Mouse (Mus musculus): Measurements from ENCODE around the gene Slc25a19. TPM values are rescaled to one million over a fixed set of nuclear protein-coding genes. Genes with fewer than 3 reads are reported as not detected.

Slc25a19 gene
- polyA plus RNA-seq, 1 experiment from 2014 or later = 27.8 TPM

- H3K27me3 ChIP-seq (ENCODE audit: low read depth, poor library complexity, severe bottlenecking) = no peaks in the 10 kb centered on the region
- H3K9me3 ChIP-seq (replicated peaks) = no peaks in the 10 kb centered on the region
- H3K4me3 ChIP-seq = peak overlapping the region; percentile 72
- no peak for DNase-seq (ENCODE audit: low spot score)
- H3K4me1 ChIP-seq = peaks cover 21% of the 10 kb centered on the region
- H3K27ac ChIP-seq = peak overlapping the region; percentile 86
- peaks cover 50% of the 10 kb centered on the region for H3K36me3 ChIP-seq
- 3% methylated on average over 13 of the region's 13 CpGs for WGBS
Observed at GRCm38 (mm10) chr11:115612059-115612409, 16.1 kb downstream of the Slc25a19 start.

GRCm38 (mm10) chr11:115611173-115611572, 16.9 kb downstream of the Slc25a19 start:
- Histone ChIP-seq H3K9me3 (replicated peaks) (no peaks in the 10 kb centered on the region), H3K27ac (no peak overlapping the region), H3K4me1 (peaks cover 21% of the 10 kb centered on the region), H3K4me3 (no peak overlapping the region), H3K36me3 (peaks cover 55% of the 10 kb centered on the region), H3K27me3 (ENCODE audit: low read depth, poor library complexity, severe bottlenecking) (no peaks in the 10 kb centered on the region)
- 65% methylated on average over 6 of the region's 6 CpGs for WGBS
- no peak for DNase-seq (ENCODE audit: low spot score)

DNA sequence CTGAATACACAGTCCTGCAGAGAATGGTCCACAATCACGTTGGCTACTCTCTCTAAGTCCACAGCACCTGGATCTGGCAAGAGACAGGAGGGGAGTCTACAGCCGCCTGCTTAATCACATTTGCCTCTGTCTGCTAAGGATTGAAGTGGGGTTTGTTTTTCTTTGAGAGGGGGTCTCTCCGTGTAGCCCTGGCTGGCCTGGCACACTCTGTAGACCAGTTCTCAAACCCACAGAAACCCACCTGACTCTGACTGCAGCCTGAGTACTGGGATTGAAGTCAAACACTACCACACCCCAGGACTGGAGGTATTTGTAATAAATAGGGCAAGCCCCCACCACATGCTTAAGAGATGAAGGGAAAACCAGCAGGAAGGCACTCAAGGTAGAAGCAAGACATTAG, 18.5 kb downstream of the Slc25a19 start:
- no peak for DNase-seq (ENCODE audit: low spot score)
- no peak overlapping the region for H3K27ac ChIP-seq

GRCm38 (mm10) chr11:115608421-115609399, 19.4 kb downstream of the Slc25a19 start:
- DNase-seq (ENCODE audit: low spot score) = no peak
- H3K9me3 ChIP-seq (replicated peaks) = no peaks in the 10 kb centered on the region
- H3K27ac ChIP-seq = no peak overlapping the region
- 87% methylated on average over 23 of the region's 23 CpGs for WGBS
- peaks cover 51% of the 10 kb centered on the region for H3K36me3 ChIP-seq
- peaks cover 29% of the 10 kb centered on the region for H3K4me1 ChIP-seq
- peak overlapping the region; percentile 9; the same call in 1 of the 2 replicates for H3K4me3 ChIP-seq
- no peaks in the 10 kb centered on the region for H3K27me3 ChIP-seq (ENCODE audit: low read depth, poor library complexity, severe bottlenecking)

More for the DNA sequence above, 18.5 kb downstream of the Slc25a19 start:
- H3K4me1 ChIP-seq = peaks cover 29% of the 10 kb centered on the region
- 75% methylated on average over 3 of the region's 3 CpGs for WGBS
- H3K9me3 ChIP-seq (replicated peaks) = no peaks in the 10 kb centered on the region
- H3K27me3 ChIP-seq (ENCODE audit: low read depth, poor library complexity, severe bottlenecking) = no peaks in the 10 kb centered on the region
- H3K4me3 ChIP-seq = no peak overlapping the region
- peaks cover 52% of the 10 kb centered on the region for H3K36me3 ChIP-seq

GRCm38 (mm10) chr11:115606733-115607132, 21.4 kb downstream of the Slc25a19 start:
- Histone ChIP-seq H3K27me3 (ENCODE audit: low read depth, poor library complexity, severe bottlenecking) (no peaks in the 10 kb centered on the region), H3K4me3 (no peak overlapping the region), H3K9me3 (replicated peaks) (no peaks in the 10 kb centered on the region), H3K4me1 (peaks cover 27% of the 10 kb centered on the region), H3K27ac (no peak overlapping the region), H3K36me3 (peaks cover 57% of the 10 kb centered on the region)
- DNase-seq (ENCODE audit: low spot score) = no peak
- WGBS = 97% methylated on average over 18 of the region's 18 CpGs

- Histone ChIP-seq H3K36me3 (peaks cover 67% of the 10 kb centered on the region), H3K4me1 (peaks cover 23% of the 10 kb centered on the region), H3K27me3 (ENCODE audit: low read depth, poor library complexity, severe bottlenecking) (no peaks in the 10 kb centered on the region), H3K9me3 (replicated peaks) (no peaks in the 10 kb centered on the region), H3K4me3 (peak overlapping the region; percentile 100), H3K27ac (peak overlapping the region; percentile 99)
- no peak for DNase-seq (ENCODE audit: low spot score)
- WGBS = under 1% methylated on average over 26 of the region's 26 CpGs
Observed at GRCm38 (mm10) chr11:115604304-115604696, 23.8 kb downstream of the Slc25a19 start.

GRCm38 (mm10) chr11:115603476-115604303, 24.4 kb downstream of the Slc25a19 start, which contains the start of the genes Mrps7 and Gga3:
TSS of gene Mrps7 (plus strand) at chr11:115603925.
TSS of gene Gga3 (minus strand) at chr11:115604051.
- DNase-seq (ENCODE audit: low spot score) = peak; percentile 91
- Histone ChIP-seq H3K4me1 (peaks cover 23% of the 10 kb centered on the region), H3K27ac (peak within 1 kb of the TSS; percentile 99), H3K4me3 (peak within 1 kb of the TSS; percentile 100), H3K27me3 (ENCODE audit: low read depth, poor library complexity, severe bottlenecking) (no peaks in the 10 kb centered on the region), H3K36me3 (peaks cover 66% of the 10 kb centered on the region), H3K9me3 (replicated peaks) (no peaks in the 10 kb centered on the region)
- under 1% methylated on average over 93 of the region's 93 CpGs for WGBS

DNA sequence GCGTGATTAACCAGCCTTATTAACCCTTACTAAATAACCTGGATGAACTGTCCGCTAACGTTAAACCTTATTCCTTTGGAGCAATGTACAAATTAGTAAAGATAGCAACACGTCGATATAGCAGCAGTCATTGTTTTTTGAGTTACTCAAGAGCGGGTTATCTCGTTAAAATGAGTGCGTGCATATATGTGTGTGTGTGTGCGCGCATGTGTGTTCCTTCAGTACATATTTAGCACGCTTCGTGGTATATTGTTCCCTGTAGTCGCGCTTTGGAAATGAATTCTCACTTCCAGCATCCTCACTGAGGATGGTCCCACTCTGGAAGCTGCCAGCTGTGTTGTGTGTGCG, 25.0 kb downstream of the Slc25a19 start:
- peak overlapping the region; percentile 99 for H3K27ac ChIP-seq
- peaks cover 66% of the 10 kb centered on the region for H3K36me3 ChIP-seq
- no peaks in the 10 kb centered on the region for H3K9me3 ChIP-seq (replicated peaks)
- no peak for DNase-seq (ENCODE audit: low spot score)
- peaks cover 23% of the 10 kb centered on the region for H3K4me1 ChIP-seq
- H3K27me3 ChIP-seq (ENCODE audit: low read depth, poor library complexity, severe bottlenecking) = no peaks in the 10 kb centered on the region
- peak overlapping the region; percentile 100 for H3K4me3 ChIP-seq
- WGBS = 8% methylated on average over 15 of the region's 15 CpGs

- Histone ChIP-seq H3K4me3 (no peak overlapping the region), H3K36me3 (peaks cover 66% of the 10 kb centered on the region), H3K9me3 (replicated peaks) (no peaks in the 10 kb centered on the region), H3K4me1 (peaks cover 23% of the 10 kb centered on the region), H3K27me3 (ENCODE audit: low read depth, poor library complexity, severe bottlenecking) (no peaks in the 10 kb centered on the region), H3K27ac (no peak overlapping the region)
- WGBS = 93% methylated on average over 4 of the region's 4 CpGs
- no peak for DNase-seq (ENCODE audit: low spot score)
Observed at GRCm38 (mm10) chr11:115601174-115601573, 26.9 kb downstream of the Slc25a19 start.

- peaks cover 66% of the 10 kb centered on the region for H3K36me3 ChIP-seq
- DNase-seq (ENCODE audit: low spot score) = no peak
- H3K4me3 ChIP-seq = no peak overlapping the region
- WGBS = 95% methylated on average over 15 of the region's 15 CpGs
- H3K9me3 ChIP-seq (replicated peaks) = no peaks in the 10 kb centered on the region
- H3K27me3 ChIP-seq (ENCODE audit: low read depth, poor library complexity, severe bottlenecking) = no peaks in the 10 kb centered on the region
- H3K27ac ChIP-seq = no peak overlapping the region
- H3K4me1 ChIP-seq = peaks cover 23% of the 10 kb centered on the region
Observed at GRCm38 (mm10) chr11:115600743-115601142, 27.4 kb downstream of the Slc25a19 start.

- WGBS = 96% methylated on average over 7 of the region's 7 CpGs
- Histone ChIP-seq H3K27ac (no peak overlapping the region), H3K4me1 (peaks cover 17% of the 10 kb centered on the region), H3K4me3 (no peak overlapping the region), H3K9me3 (replicated peaks) (no peaks in the 10 kb centered on the region), H3K27me3 (ENCODE audit: low read depth, poor library complexity, severe bottlenecking) (no peaks in the 10 kb centered on the region), H3K36me3 (peaks cover 72% of the 10 kb centered on the region)
- DNase-seq (ENCODE audit: low spot score) = no peak
Observed at GRCm38 (mm10) chr11:115599722-115600121, 28.4 kb downstream of the Slc25a19 start.

DNA sequence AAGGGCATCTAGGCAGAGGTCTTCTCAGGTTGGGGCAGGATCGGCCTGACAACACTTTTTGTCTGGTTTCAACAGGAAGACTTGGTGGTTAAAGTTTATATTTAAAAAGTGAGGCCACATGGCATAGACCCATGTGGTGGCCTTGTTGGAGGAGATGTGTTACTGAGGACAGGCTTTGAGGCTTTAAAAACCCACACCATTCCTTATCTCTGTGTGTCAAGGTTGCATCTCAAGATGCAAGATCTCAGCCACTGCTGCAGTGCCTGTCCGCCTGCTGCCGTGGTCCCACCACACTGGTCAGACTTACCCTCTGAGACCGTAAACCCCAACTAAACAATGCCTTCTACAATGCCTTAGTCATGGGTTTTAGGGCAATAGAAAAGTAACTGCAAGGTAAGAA, 29.8 kb downstream of the Slc25a19 start:
- Histone ChIP-seq H3K4me3 (no peak overlapping the region), H3K36me3 (peaks cover 86% of the 10 kb centered on the region), H3K27ac (no peak overlapping the region), H3K9me3 (replicated peaks) (no peaks in the 10 kb centered on the region), H3K27me3 (ENCODE audit: low read depth, poor library complexity, severe bottlenecking) (no peaks in the 10 kb centered on the region), H3K4me1 (peaks cover 13% of the 10 kb centered on the region)
- DNase-seq (ENCODE audit: low spot score) = no peak
- 94% methylated on average over 4 of the region's 4 CpGs for WGBS

GRCm38 (mm10) chr11:115595209-115595608, 32.9 kb downstream of the Slc25a19 start:
- H3K27me3 ChIP-seq (ENCODE audit: low read depth, poor library complexity, severe bottlenecking) = no peaks in the 10 kb centered on the region
- DNase-seq (ENCODE audit: low spot score) = no peak
- no peak overlapping the region for H3K4me3 ChIP-seq
- H3K36me3 ChIP-seq = peaks cover 97% of the 10 kb centered on the region
- H3K9me3 ChIP-seq (replicated peaks) = no peaks in the 10 kb centered on the region
- H3K27ac ChIP-seq = no peak overlapping the region
- H3K4me1 ChIP-seq = no peaks in the 10 kb centered on the region
- 96% methylated on average over 3 of the region's 3 CpGs for WGBS
